Mouse (Mus musculus): ENCODE measurements around the gene Dynll1. TPM values are rescaled to one million over a fixed set of nuclear protein-coding genes. Genes with fewer than 3 reads are reported as not detected.

Dynll1 gene
- total RNA-seq (2014; rRNA removed) (196 and 214 TPM in 2 replicates), polyA plus RNA-seq (2015; fragmentation: Nextera tagmentation; extraction: Ambion mirVana) (893 and 930 TPM in 2 replicates)

DNA sequence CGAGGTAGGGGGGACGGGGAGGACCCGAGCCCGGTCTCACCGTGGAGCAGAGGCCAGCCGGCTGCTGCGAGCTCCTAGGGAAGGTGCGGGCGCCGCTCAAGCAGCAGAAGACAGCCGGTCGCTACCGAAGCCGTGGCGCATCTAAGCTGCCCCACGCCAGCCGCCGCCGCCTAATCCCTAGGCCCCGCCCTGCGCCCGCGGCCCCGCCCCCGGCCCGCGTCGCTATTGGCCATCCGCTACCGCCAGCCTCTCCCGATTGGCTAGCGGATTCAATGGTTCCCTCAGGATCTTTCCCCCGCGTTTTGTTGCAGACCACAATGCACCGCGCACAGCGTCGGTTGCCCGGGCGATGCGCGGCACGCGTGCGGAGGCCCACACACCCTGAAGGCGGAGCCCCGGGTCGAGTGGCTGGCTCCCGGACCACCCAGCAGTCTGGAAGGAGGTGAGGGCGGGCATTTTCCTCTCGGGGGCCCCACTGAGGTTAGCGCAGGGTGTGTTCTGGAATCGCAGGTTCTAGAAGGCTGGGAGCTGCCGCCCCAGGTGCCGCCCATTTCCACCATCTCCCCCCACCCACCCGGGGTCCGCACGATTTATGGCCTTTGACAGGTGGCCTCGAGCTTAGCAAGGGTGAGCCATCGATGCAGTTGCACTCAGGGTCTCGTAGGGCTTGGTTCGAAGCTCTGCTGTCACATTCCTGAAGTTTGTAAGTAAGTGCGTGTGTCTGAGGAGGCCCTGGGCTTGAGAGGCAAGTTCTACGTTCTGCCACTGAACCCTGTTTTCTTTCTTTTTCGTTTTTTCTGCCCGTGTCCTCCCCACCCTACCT lies at the start of gene Dynll1:
TSS of gene Dynll1 (minus strand) at position 208 of the 823 bp plus-strand sequence.
- peak within 1 kb of the TSS; percentile 69 for H3K4me2 ChIP-seq (ENCODE audit: low read depth, low read length, poor library complexity, severe bottlenecking)
- under 1% methylated on average over 59 of the region's 66 CpGs for WGBS
- peaks cover 21% of the 10 kb centered on the region for H3K36me3 ChIP-seq (ENCODE audit: insufficient read depth, low read length)
- no peaks in the 10 kb centered on the region for H3K27me3 ChIP-seq (ENCODE audit: insufficient read depth, low read length)
- H3K4me1 ChIP-seq (ENCODE audit: insufficient read depth, low read length): peaks cover 14% of the 10 kb centered on the region
- peak; percentile 45 for TF ChIP-seq CTCF (IDR thresholded peaks at IDR 0.05)
- H3K27ac ChIP-seq (ENCODE audit: low read depth, low read length): peak within 1 kb of the TSS; percentile 82
- ATAC-seq (ENCODE audit: low FRiP score): peak; percentile 98
- peak within 1 kb of the TSS; percentile 72 for H3K4me3 ChIP-seq (ENCODE audit: low read depth, low read length)
- H3K9ac ChIP-seq (replicated peaks; ENCODE audit: low read length, poor library complexity, severe bottlenecking): peak within 1 kb of the TSS; percentile 72
- no peaks in the 10 kb centered on the region for H3K9me3 ChIP-seq (ENCODE audit: low read length)
- peak; percentile 99 for DNase-seq (ENCODE audit: low spot score)

DNA sequence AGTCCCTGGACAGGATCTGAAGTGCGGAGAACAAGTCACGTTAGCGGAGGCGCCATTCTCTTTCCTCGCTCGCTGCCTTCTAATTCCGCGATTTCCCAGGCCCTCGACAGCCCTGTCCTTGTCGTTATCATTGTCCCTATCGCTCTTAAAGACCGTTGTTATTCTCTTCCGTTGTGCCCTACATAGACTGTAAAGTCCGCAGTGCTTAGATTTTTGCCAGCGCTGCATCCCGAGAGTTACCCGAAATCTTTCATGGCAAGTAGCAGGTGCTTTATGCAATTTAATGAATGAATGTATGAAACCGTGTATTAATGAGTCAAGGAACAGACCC lies 48.4 kb upstream of the Dynll1 start:
- Histone ChIP-seq H3K36me3 (ENCODE audit: insufficient read depth, low read length) (peaks cover 12% of the 10 kb centered on the region), H3K9me3 (ENCODE audit: low read length) (no peaks in the 10 kb centered on the region), H3K4me1 (ENCODE audit: insufficient read depth, low read length) (peaks cover 4% of the 10 kb centered on the region; the same call in 1 of the 2 replicates), H3K27ac (ENCODE audit: low read depth, low read length) (peak overlapping the region; percentile 68), H3K4me3 (ENCODE audit: low read depth, low read length) (peak overlapping the region; percentile 85), H3K27me3 (ENCODE audit: insufficient read depth, low read length) (no peaks in the 10 kb centered on the region), H3K4me2 (ENCODE audit: low read depth, low read length, poor library complexity, severe bottlenecking) (peak overlapping the region; percentile 95), H3K9ac (replicated peaks; ENCODE audit: low read length, poor library complexity, severe bottlenecking) (peak overlapping the region; percentile 56)
- under 1% methylated on average over 18 of the region's 18 CpGs for WGBS
- TF ChIP-seq CTCF (IDR thresholded peaks at IDR 0.05): no peak
- no peak for DNase-seq (ENCODE audit: low spot score)
- no peak for ATAC-seq (ENCODE audit: low FRiP score)

DNA sequence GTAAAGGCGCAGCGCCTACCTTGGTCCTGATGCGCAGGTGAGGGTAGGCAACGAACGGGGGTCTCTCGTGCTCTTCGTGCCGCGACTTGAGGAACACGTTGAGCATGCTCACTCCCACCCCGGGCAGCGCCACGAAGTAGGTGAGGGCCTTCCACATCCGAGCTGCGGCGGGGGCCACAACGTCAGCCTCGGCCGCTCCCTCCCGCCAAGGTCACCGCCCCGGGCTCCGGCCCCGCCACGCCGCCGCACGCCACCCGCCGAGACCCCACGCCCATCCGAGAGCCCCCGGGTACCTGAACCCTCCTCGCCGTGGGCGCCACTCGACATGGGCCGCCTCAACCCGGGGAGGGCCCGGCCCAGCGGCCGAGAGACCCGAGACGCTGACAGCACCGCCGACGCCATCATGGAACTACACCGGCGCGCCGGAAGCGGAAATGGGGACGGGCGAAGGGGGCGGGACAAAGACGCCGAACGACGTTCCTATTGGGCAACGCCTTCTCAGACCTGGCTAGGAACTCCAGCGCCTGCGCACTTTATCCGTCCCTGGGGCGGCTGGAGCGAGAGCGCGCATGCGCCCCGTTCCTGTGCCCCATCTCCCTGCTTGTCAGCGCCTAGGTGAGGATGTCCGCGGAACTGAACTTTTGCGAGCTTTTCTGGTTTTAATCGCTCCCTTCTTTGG lies 47.9 kb upstream of the Dynll1 start, which contains the start of gene Cox6a1:
TSS of gene Cox6a1 (minus strand) at position 436 of the 679 bp plus-strand sequence.
- peak; percentile 100 for DNase-seq (ENCODE audit: low spot score)
- H3K4me3 ChIP-seq (ENCODE audit: low read depth, low read length): peak within 1 kb of the TSS; percentile 85
- peaks cover 4% of the 10 kb centered on the region; the same call in 1 of the 2 replicates for H3K4me1 ChIP-seq (ENCODE audit: insufficient read depth, low read length)
- H3K36me3 ChIP-seq (ENCODE audit: insufficient read depth, low read length): peaks cover 17% of the 10 kb centered on the region
- ATAC-seq (ENCODE audit: low FRiP score): peak; percentile 93
- peak within 1 kb of the TSS; percentile 68 for H3K27ac ChIP-seq (ENCODE audit: low read depth, low read length)
- peak within 1 kb of the TSS; percentile 79 for H3K9ac ChIP-seq (replicated peaks; ENCODE audit: low read length, poor library complexity, severe bottlenecking)
- H3K4me2 ChIP-seq (ENCODE audit: low read depth, low read length, poor library complexity, severe bottlenecking): peak within 1 kb of the TSS; percentile 95
- WGBS: under 1% methylated on average over 74 of the region's 74 CpGs
- no peaks in the 10 kb centered on the region for H3K9me3 ChIP-seq (ENCODE audit: low read length)
- no peaks in the 10 kb centered on the region for H3K27me3 ChIP-seq (ENCODE audit: insufficient read depth, low read length)
- peak; percentile 55 for TF ChIP-seq CTCF (IDR thresholded peaks at IDR 0.05)

DNA sequence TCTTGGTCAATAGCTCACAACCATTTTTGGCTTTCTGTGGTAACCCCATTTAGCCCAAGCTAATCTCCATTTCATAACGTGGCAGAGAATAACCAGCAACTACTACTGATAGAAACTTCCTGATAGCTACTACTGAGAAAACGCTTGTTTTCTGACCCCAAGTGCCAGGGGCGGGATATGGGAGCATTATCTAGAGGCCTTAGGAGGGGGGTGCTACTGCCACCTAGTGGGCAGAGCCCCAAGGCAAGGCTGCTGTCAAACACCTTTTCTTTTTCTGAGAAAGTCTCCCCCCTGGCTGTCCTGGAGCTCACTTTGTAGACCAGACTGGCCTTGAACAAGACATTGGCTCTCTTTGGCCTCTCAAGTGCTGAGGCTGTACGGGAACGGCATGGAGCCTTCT lies 46.8 kb upstream of the Dynll1 start:
- Histone ChIP-seq H3K9ac (replicated peaks; ENCODE audit: low read length, poor library complexity, severe bottlenecking) (no peak overlapping the region), H3K4me2 (ENCODE audit: low read depth, low read length, poor library complexity, severe bottlenecking) (peak overlapping the region; percentile 95), H3K4me1 (ENCODE audit: insufficient read depth, low read length) (peaks cover 4% of the 10 kb centered on the region; the same call in 1 of the 2 replicates), H3K4me3 (ENCODE audit: low read depth, low read length) (peak overlapping the region; percentile 85), H3K27ac (ENCODE audit: low read depth, low read length) (no peak overlapping the region), H3K9me3 (ENCODE audit: low read length) (no peaks in the 10 kb centered on the region), H3K27me3 (ENCODE audit: insufficient read depth, low read length) (no peaks in the 10 kb centered on the region), H3K36me3 (ENCODE audit: insufficient read depth, low read length) (peaks cover 28% of the 10 kb centered on the region)
- DNase-seq (ENCODE audit: low spot score): peak; percentile 82
- 1% methylated on average over 5 of the region's 5 CpGs for WGBS
- TF ChIP-seq CTCF (IDR thresholded peaks at IDR 0.05): peak; percentile 84
- ATAC-seq (ENCODE audit: low FRiP score): no peak

DNA sequence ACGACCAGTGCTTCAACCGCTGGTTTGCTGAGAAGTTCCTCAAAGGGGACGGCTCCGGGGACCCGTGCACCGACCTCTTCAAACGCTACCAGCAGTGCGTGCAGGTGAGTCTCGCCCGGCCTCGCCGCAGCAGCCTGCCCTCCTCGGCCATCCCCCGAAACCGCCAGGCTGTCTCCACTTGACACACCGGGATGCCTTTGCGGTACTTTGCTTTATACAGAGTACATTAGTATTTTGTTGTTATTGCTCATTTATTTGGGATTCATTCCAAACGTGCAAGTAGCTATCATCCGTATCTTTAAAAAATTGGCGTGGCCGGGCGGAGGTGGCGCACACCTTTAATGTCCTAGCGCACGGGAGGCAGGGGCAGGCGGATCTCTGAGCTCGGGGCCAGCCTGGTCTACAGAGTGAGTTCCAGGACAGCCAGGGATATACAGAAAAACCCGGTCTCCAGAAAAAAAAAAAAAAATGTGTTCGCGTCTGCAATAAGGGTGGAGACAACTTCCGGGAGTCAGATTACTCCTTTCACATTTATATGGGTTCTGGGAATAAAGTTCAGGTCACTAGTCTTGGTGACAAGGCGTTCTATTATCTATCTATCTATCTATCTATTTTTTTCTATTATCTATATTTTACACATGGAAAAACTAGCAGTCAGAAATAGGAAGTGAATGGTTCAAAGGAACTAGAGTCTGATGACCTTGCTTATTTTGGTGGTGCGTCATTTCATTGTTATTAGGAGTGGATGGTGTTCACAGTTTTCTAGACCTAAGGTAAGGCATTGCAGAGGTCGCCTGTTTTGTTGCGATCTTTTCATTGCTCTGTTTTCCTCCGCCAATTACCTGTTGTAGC lies 40.7 kb upstream of the Dynll1 start:
- Histone ChIP-seq H3K36me3 (ENCODE audit: insufficient read depth, low read length) (peaks cover 28% of the 10 kb centered on the region), H3K27me3 (ENCODE audit: insufficient read depth, low read length) (no peaks in the 10 kb centered on the region), H3K9me3 (ENCODE audit: low read length) (no peaks in the 10 kb centered on the region), H3K9ac (replicated peaks; ENCODE audit: low read length, poor library complexity, severe bottlenecking) (peak overlapping the region; percentile 90), H3K4me3 (ENCODE audit: low read depth, low read length) (peak overlapping the region; percentile 90), H3K27ac (ENCODE audit: low read depth, low read length) (peak overlapping the region; percentile 81), H3K4me2 (ENCODE audit: low read depth, low read length, poor library complexity, severe bottlenecking) (peak overlapping the region; percentile 69), H3K4me1 (ENCODE audit: insufficient read depth, low read length) (peaks cover 5% of the 10 kb centered on the region)
- ATAC-seq (ENCODE audit: low FRiP score) (no peak), DNase-seq (ENCODE audit: low spot score) (no peak)
- TF ChIP-seq CTCF (IDR thresholded peaks at IDR 0.05): no peak
- 12% methylated on average over 36 of the region's 36 CpGs for WGBS

Data from midbrain, postnatal 0 days (tissue).